Mouse (Mus musculus) liver, postnatal 0 days (tissue): ENCODE measurements at regions not wholly inside any gene's neighbourhood (a gene's known extent, or its start where the extent isn't known, plus 50 kb on each side); places are given as distances from the start of the nearest gene placed in this dataset.

ENCODE experiments used
- CTCF ChIP-seq: sonication (generic); IDR thresholded peaks from 2 replicates; pipeline ENCODE4 v1.5.1; 2016; ENCODE audit warnings: antibody characterized with exemption, low read depth
- EP300 ChIP-seq: IDR thresholded peaks from 2 replicates; pipeline ENCODE4 v1.6.1; 2016; ENCODE audit warnings: antibody characterized with exemption, low read depth, mild to moderate bottlenecking

- TF ChIP-seq CTCF (no peak), EP300 (no peak)
Measured at GRCm38 (mm10) chr12:26613086-26613705, 144.2 kb downstream of the Cmpk2 start.
